Mouse (Mus musculus): ENCODE results near the gene Tmem127. TPM values are rescaled to one million over a fixed set of nuclear protein-coding genes. Genes with fewer than 3 reads are reported as not detected.
A peak's percentile ranks its signal among the peaks of the same experiment; 100 is the strongest.
"Not testable (repeated sequence)": the region's sequence is repeated elsewhere in the genome, so short reads cannot be mapped to it uniquely, and the experiment has no call there.

Tmem127 gene
- polyA plus RNA-seq (2012; rRNA removed): 74.4 and 86.6 TPM in 2 replicates

GRCm38 (mm10) chr2:127247592-127248333, at the start of gene Tmem127, which contains the start of gene Ciao1:
TSS of gene Tmem127 (plus strand) at chr2:127247908.
TSS of gene Ciao1 (minus strand) at chr2:127247816.
- H3K4me1 ChIP-seq (ENCODE audit: control insufficient read depth, insufficient read depth, low read length): peaks cover 17% of the 10 kb centered on the region
- TF ChIP-seq POLR2A (IDR thresholded peaks at IDR 0.05; ENCODE audit: borderline replicate concordance, extremely low read depth, low read depth, low read length) (peak; percentile 58; the same call in 1 of the 2 replicates), CTCF (IDR thresholded peaks at IDR 0.05; ENCODE audit: insufficient read depth, low read length) (no peak)
- peak within 1 kb of the TSS; percentile 92 for H3K4me3 ChIP-seq (replicated peaks; ENCODE audit: extremely low read depth, low read depth, low read length)
- under 1% methylated on average over 53 of the region's 53 CpGs for WGBS
- DNase-seq: peak; percentile 94

GRCm38 (mm10) chr2:127204932-127205331, 42.8 kb upstream of the Tmem127 start:
- WGBS: 26% methylated on average over 3 of the region's 3 CpGs
- H3K4me3 ChIP-seq (replicated peaks; ENCODE audit: extremely low read depth, low read depth, low read length): no peak overlapping the region
- DNase-seq: peak; percentile 42
- peaks cover 3% of the 10 kb centered on the region; the same call in 1 of the 2 replicates for H3K4me1 ChIP-seq (ENCODE audit: control insufficient read depth, insufficient read depth, low read length)
- peak; percentile 55 for TF ChIP-seq CTCF (IDR thresholded peaks at IDR 0.05; ENCODE audit: insufficient read depth, low read length)
- TF ChIP-seq POLR2A (IDR thresholded peaks at IDR 0.05; ENCODE audit: borderline replicate concordance, extremely low read depth, low read depth, low read length): no peak

- WGBS: 84% methylated on average over 4 of the region's 4 CpGs
- not testable (repeated sequence) for H3K4me1 ChIP-seq (ENCODE audit: control insufficient read depth, insufficient read depth, low read length); H3K4me3 ChIP-seq (replicated peaks; ENCODE audit: extremely low read depth, low read depth, low read length); DNase-seq
Measured at GRCm38 (mm10) chr2:127205936-127206335, 41.8 kb upstream of the Tmem127 start.

GRCm38 (mm10) chr2:127206916-127207315, 40.8 kb upstream of the Tmem127 start:
- no peak overlapping the region for H3K4me3 ChIP-seq (replicated peaks; ENCODE audit: extremely low read depth, low read depth, low read length)
- peaks cover 3% of the 10 kb centered on the region; the same call in 1 of the 2 replicates for H3K4me1 ChIP-seq (ENCODE audit: control insufficient read depth, insufficient read depth, low read length)
- WGBS: 96% methylated on average over 2 of the region's 2 CpGs
- no peak for DNase-seq
- TF ChIP-seq CTCF (IDR thresholded peaks at IDR 0.05; ENCODE audit: insufficient read depth, low read length): no peak
- TF ChIP-seq POLR2A (IDR thresholded peaks at IDR 0.05; ENCODE audit: borderline replicate concordance, extremely low read depth, low read depth, low read length): no peak

- WGBS: 10% methylated on average over 36 of the region's 36 CpGs
- Histone ChIP-seq H3K4me1 (ENCODE audit: control insufficient read depth, insufficient read depth, low read length) (peaks cover 3% of the 10 kb centered on the region; the same call in 1 of the 2 replicates), H3K4me3 (replicated peaks; ENCODE audit: extremely low read depth, low read depth, low read length) (peak within 1 kb of the TSS; percentile 88)
- TF ChIP-seq POLR2A (IDR thresholded peaks at IDR 0.05; ENCODE audit: borderline replicate concordance, extremely low read depth, low read depth, low read length) (peak; percentile 93; the same call in 1 of the 2 replicates), CTCF (IDR thresholded peaks at IDR 0.05; ENCODE audit: insufficient read depth, low read length) (no peak)
- DNase-seq: peak; percentile 91
Measured at GRCm38 (mm10) chr2:127207547-127208451, 39.9 kb upstream of the Tmem127 start, which contains the start of the genes 1810024B03Rik and Snrnp200. TSS of gene 1810024B03Rik (minus strand) at chr2:127208280. TSS of gene Snrnp200 (plus strand) at chr2:127208386.

- no peak for TF ChIP-seq POLR2A (IDR thresholded peaks at IDR 0.05; ENCODE audit: borderline replicate concordance, extremely low read depth, low read depth, low read length)
- TF ChIP-seq CTCF (IDR thresholded peaks at IDR 0.05; ENCODE audit: insufficient read depth, low read length): no peak
- WGBS: under 1% methylated on average over 17 of the region's 17 CpGs
- DNase-seq: no peak
- H3K4me3 ChIP-seq (replicated peaks; ENCODE audit: extremely low read depth, low read depth, low read length): peak overlapping the region; percentile 88
- H3K4me1 ChIP-seq (ENCODE audit: control insufficient read depth, insufficient read depth, low read length): peaks cover 3% of the 10 kb centered on the region; the same call in 1 of the 2 replicates
Measured at GRCm38 (mm10) chr2:127208452-127208769, 39.3 kb upstream of the Tmem127 start.

GRCm38 (mm10) chr2:127210701-127211100, 37.0 kb upstream of the Tmem127 start:
- DNase-seq: no peak
- H3K4me3 ChIP-seq (replicated peaks; ENCODE audit: extremely low read depth, low read depth, low read length): no peak overlapping the region
- peaks cover 3% of the 10 kb centered on the region; the same call in 1 of the 2 replicates for H3K4me1 ChIP-seq (ENCODE audit: control insufficient read depth, insufficient read depth, low read length)
- 93% methylated on average over 11 of the region's 11 CpGs for WGBS
- TF ChIP-seq POLR2A (IDR thresholded peaks at IDR 0.05; ENCODE audit: borderline replicate concordance, extremely low read depth, low read depth, low read length) (no peak), CTCF (IDR thresholded peaks at IDR 0.05; ENCODE audit: insufficient read depth, low read length) (no peak)

GRCm38 (mm10) chr2:127217746-127218145, 30.0 kb upstream of the Tmem127 start:
- TF ChIP-seq CTCF (IDR thresholded peaks at IDR 0.05; ENCODE audit: insufficient read depth, low read length) (no peak), POLR2A (IDR thresholded peaks at IDR 0.05; ENCODE audit: borderline replicate concordance, extremely low read depth, low read depth, low read length) (no peak)
- H3K4me1 ChIP-seq (ENCODE audit: control insufficient read depth, insufficient read depth, low read length): no peaks in the 10 kb centered on the region
- 95% methylated on average over 5 of the region's 5 CpGs for WGBS
- no peak overlapping the region for H3K4me3 ChIP-seq (replicated peaks; ENCODE audit: extremely low read depth, low read depth, low read length)
- no peak for DNase-seq

GRCm38 (mm10) chr2:127225261-127225660, 22.4 kb upstream of the Tmem127 start:
- TF ChIP-seq POLR2A (IDR thresholded peaks at IDR 0.05; ENCODE audit: borderline replicate concordance, extremely low read depth, low read depth, low read length) (no peak), CTCF (IDR thresholded peaks at IDR 0.05; ENCODE audit: insufficient read depth, low read length) (no peak)
- H3K4me3 ChIP-seq (replicated peaks; ENCODE audit: extremely low read depth, low read depth, low read length): no peak overlapping the region
- no peaks in the 10 kb centered on the region for H3K4me1 ChIP-seq (ENCODE audit: control insufficient read depth, insufficient read depth, low read length)
- no peak for DNase-seq
- 100% methylated on average over 3 of the region's 3 CpGs for WGBS
